Mouse (Mus musculus) limb, embryonic 13.5 days (tissue): ENCODE measurements at regions not wholly inside any gene's neighbourhood (a gene's known extent, or its start where the extent isn't known, plus 50 kb on each side); places are given as distances from the start of the nearest gene placed in this dataset.
A peak's percentile ranks its signal among the peaks of the same experiment; 100 is the strongest.

Experiments used
- ATAC-seq: fragments of 200-750 bp; cut with Nextera tagmentation; 2 replicates; pipeline ENCODE4 v1.8.0; 2017; ENCODE audit warnings: low read depth, moderate number of reproducible peaks, moderate TSS enrichment; ENCODE audit not compliant: low FRiP score
- H3K27ac ChIP-seq: fragments of 300-500 bp; sonication (generic); 2 replicates; pipeline ENCODE4 v1.5.1; 2015; ENCODE audit warnings: inconsistent platforms, mild to moderate bottlenecking, moderate library complexity
- H3K27me3 ChIP-seq: fragments of 300-500 bp; sonication (generic); 2 replicates; pipeline ENCODE4 v1.6.1; 2015; ENCODE audit warnings: mild to moderate bottlenecking, inconsistent platforms
- H3K36me3 ChIP-seq: fragments of 300-500 bp; sonication (generic); 2 replicates; pipeline ENCODE4 v1.6.1; 2015; ENCODE audit warnings: inconsistent platforms, mild to moderate bottlenecking, moderate library complexity
- H3K4me1 ChIP-seq: fragments of 300-500 bp; sonication (generic); 2 replicates; pipeline ENCODE4 v1.6.1; 2015; ENCODE audit warnings: inconsistent platforms
- H3K4me2 ChIP-seq: fragments of 300-500 bp; sonication (generic); replicated peaks from 2 replicates; pipeline ENCODE4 v1.6.1; 2015; ENCODE audit warnings: inconsistent platforms, mild to moderate bottlenecking, moderate library complexity
- H3K4me3 ChIP-seq: fragments of 300-500 bp; sonication (generic); 2 replicates; pipeline ENCODE4 v1.5.1; 2015; ENCODE audit warnings: moderate library complexity, mild to moderate bottlenecking, inconsistent platforms
- H3K9ac ChIP-seq: fragments of 300-500 bp; sonication (generic); 2 replicates; pipeline ENCODE4 v1.6.1; 2015; ENCODE audit warnings: mild to moderate bottlenecking, inconsistent platforms
- H3K9me3 ChIP-seq: fragments of 300-500 bp; sonication (generic); 2 replicates; pipeline ENCODE4 v1.6.1; 2016; ENCODE audit warnings: inconsistent platforms
- WGBS: fragments of 180-500 bp; shearing (Covaris S2); methylation state at CpG from one replicate; pipeline ENCODE4 v1.1.7; 2015; 5-methylcytosine and 5-hydroxymethylcytosine counted together

GRCm38 (mm10) chr4:152691735-152692134 lies 214.1 kb upstream of the Kcnab2 start:
- H3K36me3 ChIP-seq: no peaks in the 10 kb centered on the region
- no peak for ATAC-seq

GRCm38 (mm10) chr4:152691302-152691701 lies 213.6 kb upstream of the Kcnab2 start:
- Histone ChIP-seq H3K27ac (no peak overlapping the region), H3K4me3 (no peak overlapping the region), H3K4me1 (no peaks in the 10 kb centered on the region), H3K36me3 (no peaks in the 10 kb centered on the region), H3K9me3 (0 out of 2 replicates have a peak, but pooled peaks cover 3% of the 10 kb centered on the region), H3K9ac (no peak overlapping the region), H3K4me2 (no peak overlapping the region), H3K27me3 (0 out of 2 replicates have a peak, but pooled peaks cover 2% of the 10 kb centered on the region)
- no peak for ATAC-seq
- WGBS: 77% methylated on average over 13 of the region's 13 CpGs

More at GRCm38 (mm10) chr4:152691735-152692134, 214.1 kb upstream of the Kcnab2 start:
- Histone ChIP-seq H3K9ac (no peak overlapping the region), H3K4me2 (no peak overlapping the region), H3K9me3 (0 out of 2 replicates have a peak, but pooled peaks cover 3% of the 10 kb centered on the region), H3K4me3 (no peak overlapping the region), H3K27me3 (0 out of 2 replicates have a peak, but pooled peaks cover 2% of the 10 kb centered on the region), H3K27ac (no peak overlapping the region), H3K4me1 (no peaks in the 10 kb centered on the region)
- WGBS: 19% methylated on average over 12 of the region's 12 CpGs

GRCm38 (mm10) chr4:152690766-152691165 lies 213.1 kb upstream of the Kcnab2 start:
- Histone ChIP-seq H3K36me3 (no peaks in the 10 kb centered on the region), H3K27me3 (0 out of 2 replicates have a peak, but pooled peaks cover 2% of the 10 kb centered on the region), H3K27ac (no peak overlapping the region), H3K9ac (no peak overlapping the region), H3K4me3 (no peak overlapping the region), H3K4me2 (no peak overlapping the region), H3K4me1 (no peaks in the 10 kb centered on the region), H3K9me3 (0 out of 2 replicates have a peak, but pooled peaks cover 3% of the 10 kb centered on the region)
- WGBS: 87% methylated on average over 4 of the region's 4 CpGs
- ATAC-seq: no peak

GRCm38 (mm10) chr4:152689831-152690230 lies 212.2 kb upstream of the Kcnab2 start:
- 88% methylated on average over 9 of the region's 9 CpGs for WGBS
- Histone ChIP-seq H3K27me3 (0 out of 2 replicates have a peak, but pooled peaks cover 2% of the 10 kb centered on the region), H3K9me3 (0 out of 2 replicates have a peak, but pooled peaks cover 3% of the 10 kb centered on the region), H3K36me3 (no peaks in the 10 kb centered on the region), H3K4me3 (no peak overlapping the region), H3K9ac (no peak overlapping the region), H3K4me2 (no peak overlapping the region), H3K4me1 (no peaks in the 10 kb centered on the region), H3K27ac (no peak overlapping the region)
- ATAC-seq: no peak

- 67% methylated on average over 12 of the region's 12 CpGs for WGBS
- H3K9me3 ChIP-seq: peaks cover 19% of the 10 kb centered on the region; the same call in 1 of the 2 replicates
- no peak overlapping the region for H3K4me3 ChIP-seq
- no peaks in the 10 kb centered on the region for H3K36me3 ChIP-seq
- H3K4me2 ChIP-seq: no peak overlapping the region
- no peaks in the 10 kb centered on the region for H3K4me1 ChIP-seq
- no peaks in the 10 kb centered on the region for H3K27me3 ChIP-seq
- H3K9ac ChIP-seq: no peak overlapping the region
- H3K27ac ChIP-seq: no peak overlapping the region
- no peak for ATAC-seq
Measured at GRCm38 (mm10) chr4:152686509-152687081, 208.9 kb upstream of the Kcnab2 start.

- ATAC-seq: no peak
- Histone ChIP-seq H3K4me3 (no peak overlapping the region), H3K27ac (no peak overlapping the region), H3K27me3 (peaks cover 6% of the 10 kb centered on the region; the same call in 1 of the 2 replicates), H3K4me1 (no peaks in the 10 kb centered on the region), H3K9me3 (peaks cover 9% of the 10 kb centered on the region; the same call in 1 of the 2 replicates), H3K36me3 (no peaks in the 10 kb centered on the region), H3K9ac (no peak overlapping the region), H3K4me2 (no peak overlapping the region)
- 6% methylated on average over 11 of the region's 11 CpGs for WGBS
Measured at GRCm38 (mm10) chr4:152674140-152674539, 196.5 kb upstream of the Kcnab2 start.

DNA sequence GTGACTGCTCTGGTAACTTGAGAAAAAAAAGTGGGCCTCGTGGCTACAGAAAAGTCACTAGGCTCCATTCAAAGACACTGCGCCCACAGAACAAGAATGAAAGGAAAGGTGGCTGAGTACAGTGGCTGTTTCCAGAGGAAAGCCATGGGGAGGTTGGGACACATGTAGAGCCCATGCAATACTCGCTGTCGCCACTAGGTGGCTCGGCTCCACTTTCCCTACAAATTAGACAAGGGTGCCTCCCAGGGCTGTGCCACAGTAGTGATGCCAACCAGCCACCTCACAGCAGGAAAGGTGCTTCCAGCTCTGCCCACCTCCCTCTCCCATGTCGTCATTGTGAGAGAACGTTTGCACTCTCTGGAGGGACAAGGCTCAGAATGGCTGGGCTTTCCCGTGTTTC lies 185.8 kb upstream of the Kcnab2 start:
- H3K4me1 ChIP-seq: no peaks in the 10 kb centered on the region
- H3K27me3 ChIP-seq: no peaks in the 10 kb centered on the region
- no peak for ATAC-seq

GRCm38 (mm10) chr4:152663069-152663468 lies 185.4 kb upstream of the Kcnab2 start:
- Histone ChIP-seq H3K27me3 (no peaks in the 10 kb centered on the region), H3K4me3 (no peak overlapping the region), H3K27ac (no peak overlapping the region), H3K4me1 (no peaks in the 10 kb centered on the region), H3K9ac (no peak overlapping the region), H3K9me3 (no peaks in the 10 kb centered on the region), H3K36me3 (no peaks in the 10 kb centered on the region), H3K4me2 (no peak overlapping the region)
- 93% methylated on average over 12 of the region's 12 CpGs for WGBS
- ATAC-seq: no peak

More for the DNA sequence above, 185.8 kb upstream of the Kcnab2 start:
- WGBS: 43% methylated on average over 8 of the region's 8 CpGs
- no peaks in the 10 kb centered on the region for H3K9me3 ChIP-seq
- no peak overlapping the region for H3K27ac ChIP-seq
- H3K4me2 ChIP-seq: no peak overlapping the region
- no peak overlapping the region for H3K4me3 ChIP-seq
- H3K9ac ChIP-seq: no peak overlapping the region
- H3K36me3 ChIP-seq: no peaks in the 10 kb centered on the region

DNA sequence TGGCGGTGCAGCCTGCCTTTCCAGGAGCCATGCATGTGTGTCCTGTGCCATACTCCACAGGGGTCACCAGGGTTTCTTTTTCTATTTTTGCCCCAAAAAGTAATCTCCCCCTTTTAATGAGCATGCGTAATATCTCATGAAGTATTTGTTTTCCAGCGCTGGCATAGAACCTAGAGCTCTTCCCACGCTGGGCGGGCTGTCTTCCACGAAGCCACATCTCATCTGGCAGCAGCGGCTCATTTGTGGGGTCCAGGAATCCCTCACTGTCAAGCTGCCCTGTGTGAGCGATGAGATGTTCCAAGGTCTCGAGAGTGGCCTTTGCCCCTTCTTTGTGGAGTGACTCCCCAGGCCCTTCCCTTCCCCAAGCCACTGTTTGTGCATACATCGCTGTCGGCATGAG lies 184.8 kb upstream of the Kcnab2 start:
- Histone ChIP-seq H3K4me1 (no peaks in the 10 kb centered on the region), H3K9me3 (no peaks in the 10 kb centered on the region)
- WGBS: 90% methylated on average over 11 of the region's 11 CpGs

DNA sequence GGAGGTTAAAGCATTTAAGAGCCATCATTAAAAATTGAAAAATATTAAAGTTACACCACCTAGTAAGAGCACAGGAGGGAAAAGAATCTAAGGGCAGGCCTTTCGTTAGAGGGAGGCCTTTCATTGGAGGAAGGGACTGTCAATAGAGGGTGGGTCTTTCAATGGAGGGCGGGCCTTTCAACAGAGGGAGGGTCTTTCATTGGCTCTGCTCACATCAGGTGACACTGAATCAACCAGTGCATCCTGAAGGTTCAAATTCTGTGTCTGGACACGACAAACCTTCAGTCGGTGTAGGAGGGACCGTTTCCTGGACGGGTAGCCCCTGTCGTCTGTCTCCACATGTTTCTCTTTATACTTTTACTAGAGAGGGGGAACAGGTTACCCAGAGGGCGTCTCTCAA lies 172.5 kb upstream of the Kcnab2 start:
- 50% methylated on average over 8 of the region's 8 CpGs for WGBS

More for the DNA sequence above, 184.8 kb upstream of the Kcnab2 start:
- H3K4me2 ChIP-seq: no peak overlapping the region
- no peak overlapping the region for H3K27ac ChIP-seq
- H3K9ac ChIP-seq: no peak overlapping the region
- H3K27me3 ChIP-seq: no peaks in the 10 kb centered on the region
- H3K36me3 ChIP-seq: no peaks in the 10 kb centered on the region
- ATAC-seq: no peak
- no peak overlapping the region for H3K4me3 ChIP-seq

DNA sequence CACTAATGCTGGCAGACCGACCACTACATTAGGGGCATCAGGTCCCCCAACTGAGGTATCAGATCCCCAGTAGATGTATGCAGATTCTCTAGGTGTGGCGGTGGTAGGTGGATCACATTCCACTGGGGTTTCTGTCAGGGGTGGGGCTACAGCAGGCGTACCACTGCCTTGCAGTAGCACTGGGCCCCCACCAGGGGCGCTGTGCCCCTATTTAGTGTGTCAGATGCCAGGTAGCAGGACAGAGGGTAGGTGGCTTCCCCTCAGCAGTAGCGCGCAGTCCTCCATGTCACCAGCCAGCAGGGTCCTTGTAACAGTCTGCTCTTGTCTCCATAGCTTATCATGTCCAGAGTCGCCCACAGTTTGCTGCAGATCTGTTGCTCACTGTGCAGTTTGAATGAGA lies 169.9 kb upstream of the Kcnab2 start:
- Histone ChIP-seq H3K4me3 (no peak overlapping the region), H3K27me3 (no peaks in the 10 kb centered on the region), H3K9me3 (no peaks in the 10 kb centered on the region), H3K27ac (no peak overlapping the region), H3K36me3 (no peaks in the 10 kb centered on the region), H3K9ac (no peak overlapping the region), H3K4me2 (no peak overlapping the region), H3K4me1 (peaks cover 8% of the 10 kb centered on the region; the same call in 1 of the 2 replicates)
- 47% methylated on average over 7 of the region's 7 CpGs for WGBS
- no peak for ATAC-seq

More for the DNA sequence above, 172.5 kb upstream of the Kcnab2 start:
- ATAC-seq: peak; percentile 90
- Histone ChIP-seq H3K27me3 (no peaks in the 10 kb centered on the region), H3K9ac (no peak overlapping the region; the same call in 1 of the 2 replicates), H3K4me3 (no peak overlapping the region), H3K4me1 (peaks cover 8% of the 10 kb centered on the region; the same call in 1 of the 2 replicates), H3K36me3 (no peaks in the 10 kb centered on the region), H3K9me3 (no peaks in the 10 kb centered on the region), H3K4me2 (peak overlapping the region; percentile 41), H3K27ac (peak overlapping the region; percentile 61; the same call in 1 of the 2 replicates)

- Histone ChIP-seq H3K27me3 (no peaks in the 10 kb centered on the region), H3K9ac (no peak overlapping the region), H3K4me3 (no peak overlapping the region), H3K4me2 (no peak overlapping the region), H3K9me3 (no peaks in the 10 kb centered on the region), H3K27ac (no peak overlapping the region), H3K4me1 (peaks cover 12% of the 10 kb centered on the region), H3K36me3 (no peaks in the 10 kb centered on the region)
- no peak for ATAC-seq
- WGBS: 87% methylated on average over 14 of the region's 14 CpGs
Measured at GRCm38 (mm10) chr4:152647084-152647483, 169.4 kb upstream of the Kcnab2 start.

DNA sequence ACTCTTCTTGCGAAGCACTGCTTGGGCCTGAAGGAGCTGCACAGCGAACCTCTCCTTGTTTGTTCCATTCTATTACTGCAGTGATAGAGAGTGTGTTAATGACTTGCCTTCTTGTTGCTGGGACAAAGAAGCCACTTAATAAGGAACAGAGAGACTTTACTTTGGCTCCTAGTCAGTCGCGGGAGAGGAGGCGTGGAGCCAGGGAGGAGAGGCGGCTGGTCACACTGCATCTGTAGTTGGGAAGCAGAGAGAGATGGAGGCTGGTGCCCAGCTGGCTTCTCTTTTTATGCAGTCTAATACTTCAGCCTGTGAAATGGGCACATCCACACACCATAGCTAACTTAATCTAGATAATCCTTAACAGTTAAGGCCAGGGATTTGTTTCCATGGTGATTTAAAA lies 159.4 kb upstream of the Kcnab2 start:
- no peaks in the 10 kb centered on the region for H3K36me3 ChIP-seq
- no peaks in the 10 kb centered on the region for H3K27me3 ChIP-seq
- no peak for ATAC-seq
- H3K9me3 ChIP-seq: no peaks in the 10 kb centered on the region
- peaks cover 12% of the 10 kb centered on the region for H3K4me1 ChIP-seq
- WGBS: 52% methylated on average over 6 of the region's 6 CpGs
- no peak overlapping the region for H3K27ac ChIP-seq
- H3K9ac ChIP-seq: no peak overlapping the region
- H3K4me3 ChIP-seq: no peak overlapping the region
- H3K4me2 ChIP-seq: no peak overlapping the region
